Mouse (Mus musculus): ENCODE measurements around the gene Tusc2. TPM values are rescaled to one million over a fixed set of nuclear protein-coding genes. Genes with fewer than 3 reads are reported as not detected.

The Tusc2 gene
- polyA plus RNA-seq, 1 experiment from 2014 or later: 60.2 TPM

DNA sequence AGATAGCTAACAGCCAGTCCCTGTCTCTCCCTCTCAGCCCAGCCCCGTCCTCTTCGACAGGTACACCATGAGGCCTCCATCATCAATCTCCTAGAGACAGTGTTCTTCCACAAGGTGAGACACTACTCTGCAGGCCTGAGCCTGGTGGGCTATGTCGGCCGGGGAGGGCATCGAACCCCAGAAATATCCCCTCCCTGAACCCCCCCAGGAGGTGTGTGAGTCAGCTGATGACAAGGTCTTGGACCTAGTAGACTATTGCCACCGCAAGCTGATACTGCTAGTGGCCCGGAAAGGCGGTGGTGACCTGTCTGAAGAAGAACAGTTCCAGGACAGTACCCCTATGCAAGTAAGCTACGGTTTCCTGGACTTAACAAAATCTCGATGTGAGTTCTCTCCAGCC lies 14.2 kb upstream of the Tusc2 start:
- H3K4me3 ChIP-seq (ENCODE audit: low read depth, low read length): no peak overlapping the region
- no peak for DNase-seq (ENCODE audit: low spot score)
- H3K9me3 ChIP-seq (ENCODE audit: control insufficient read depth, low read length): no peaks in the 10 kb centered on the region
- H3K9ac ChIP-seq (ENCODE audit: low read length): no peak overlapping the region
- H3K4me2 ChIP-seq (ENCODE audit: low read depth, severe bottlenecking): no peak overlapping the region
- no peak for ATAC-seq (ENCODE audit: insufficient number of reproducible peaks, low FRiP score, low TSS enrichment, low read depth)
- H3K4me1 ChIP-seq (ENCODE audit: control insufficient read depth, insufficient read depth, low read length): peaks cover 45% of the 10 kb centered on the region
- H3K36me3 ChIP-seq (ENCODE audit: control insufficient read depth, insufficient read depth, low read length): peaks cover 5% of the 10 kb centered on the region; the same call in 1 of the 2 replicates
- no peaks in the 10 kb centered on the region for H3K27me3 ChIP-seq (ENCODE audit: control insufficient read depth, insufficient read depth, low read length)
- 89% methylated on average over 10 of the region's 10 CpGs for WGBS
- H3K27ac ChIP-seq (replicated peaks; ENCODE audit: low read depth, low read length): no peak overlapping the region

DNA sequence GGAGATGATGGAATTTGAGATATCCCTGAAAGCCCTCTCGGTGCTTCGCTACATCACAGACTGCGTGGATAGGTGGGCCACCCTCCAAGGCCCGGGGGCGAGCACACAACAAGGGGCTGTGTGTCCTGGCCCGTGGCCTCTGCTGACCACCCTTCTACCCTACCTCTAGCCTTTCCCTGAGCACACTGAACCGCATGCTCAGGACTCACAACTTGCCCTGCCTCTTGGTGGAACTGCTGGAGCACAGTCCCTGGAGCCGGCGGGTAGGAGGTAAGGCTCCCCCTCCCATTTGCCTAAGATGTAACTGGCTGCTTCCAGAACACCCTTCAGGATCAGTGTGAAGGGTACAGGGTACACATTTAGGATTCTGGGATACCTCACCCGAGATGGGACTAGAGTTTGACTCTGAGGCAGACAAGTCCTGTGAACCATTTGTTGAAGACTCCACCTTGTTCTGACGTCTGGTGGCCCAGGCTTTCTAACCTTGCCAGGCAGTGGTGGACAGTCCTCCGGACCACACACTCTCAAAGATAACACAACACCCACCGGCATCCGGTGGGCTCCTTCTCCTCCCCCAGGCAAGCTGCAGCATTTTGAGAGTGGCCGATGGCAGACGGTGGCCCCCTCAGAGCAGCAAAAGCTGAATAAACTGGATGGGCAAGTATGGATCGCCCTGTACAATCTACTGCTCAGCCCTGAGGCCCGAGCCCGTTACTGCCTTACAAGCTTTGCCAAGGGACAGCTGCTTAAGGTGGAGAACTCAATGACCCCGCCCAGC lies 13.6 kb upstream of the Tusc2 start:
- Histone ChIP-seq H3K4me1 (ENCODE audit: control insufficient read depth, insufficient read depth, low read length) (peaks cover 45% of the 10 kb centered on the region), H3K4me3 (ENCODE audit: low read depth, low read length) (no peak overlapping the region), H3K27me3 (ENCODE audit: control insufficient read depth, insufficient read depth, low read length) (no peaks in the 10 kb centered on the region), H3K9ac (ENCODE audit: low read length) (no peak overlapping the region), H3K4me2 (ENCODE audit: low read depth, severe bottlenecking) (no peak overlapping the region; the same call in 1 of the 2 replicates), H3K9me3 (ENCODE audit: control insufficient read depth, low read length) (no peaks in the 10 kb centered on the region), H3K36me3 (ENCODE audit: control insufficient read depth, insufficient read depth, low read length) (peaks cover 2% of the 10 kb centered on the region; the same call in 1 of the 2 replicates), H3K27ac (replicated peaks; ENCODE audit: low read depth, low read length) (no peak overlapping the region)
- WGBS: 78% methylated on average over 20 of the region's 20 CpGs
- DNase-seq (ENCODE audit: low spot score) (no peak), ATAC-seq (ENCODE audit: insufficient number of reproducible peaks, low FRiP score, low TSS enrichment, low read depth) (no peak)

DNA sequence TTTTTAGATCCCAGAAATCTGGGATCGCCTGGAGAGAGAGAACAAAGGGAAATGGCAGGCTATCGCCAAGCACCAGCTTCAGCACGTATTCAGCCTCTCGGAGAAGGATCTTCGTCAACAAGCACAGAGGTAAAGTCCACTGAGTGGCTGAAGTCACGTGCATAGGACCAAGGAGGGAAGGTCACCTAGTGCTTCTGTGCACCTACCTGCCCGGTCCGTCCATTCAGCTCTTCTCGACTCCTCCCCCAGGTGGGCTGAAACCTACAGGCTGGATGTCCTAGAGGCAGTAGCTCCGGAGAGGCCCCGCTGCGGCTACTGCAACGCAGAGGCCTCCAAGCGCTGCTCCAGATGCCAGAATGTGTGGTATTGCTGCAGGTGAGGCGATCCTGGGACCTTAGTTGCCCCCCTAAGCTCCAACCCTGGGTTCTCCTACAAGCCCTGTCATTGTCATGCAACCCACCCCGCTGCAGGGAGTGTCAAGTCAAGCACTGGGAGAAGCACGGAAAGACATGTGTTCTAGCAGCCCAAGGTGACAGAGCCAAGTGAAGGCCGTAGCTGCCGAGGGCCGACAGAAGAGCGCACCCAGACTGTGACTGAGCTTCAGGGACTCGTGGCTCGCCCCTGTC lies 12.5 kb upstream of the Tusc2 start:
- peaks cover 47% of the 10 kb centered on the region for H3K4me1 ChIP-seq (ENCODE audit: control insufficient read depth, insufficient read depth, low read length)
- no peaks in the 10 kb centered on the region for H3K9me3 ChIP-seq (ENCODE audit: control insufficient read depth, low read length)
- DNase-seq (ENCODE audit: low spot score) (no peak), ATAC-seq (ENCODE audit: insufficient number of reproducible peaks, low FRiP score, low TSS enrichment, low read depth) (no peak)
- WGBS: 28% methylated on average over 23 of the region's 23 CpGs
- no peaks in the 10 kb centered on the region for H3K27me3 ChIP-seq (ENCODE audit: control insufficient read depth, insufficient read depth, low read length)
- H3K4me3 ChIP-seq (ENCODE audit: low read depth, low read length): peak overlapping the region; percentile 52
- H3K9ac ChIP-seq (ENCODE audit: low read length): peak overlapping the region; percentile 79; the same call in 1 of the 2 replicates
- H3K4me2 ChIP-seq (ENCODE audit: low read depth, severe bottlenecking): peak overlapping the region; percentile 96
- H3K27ac ChIP-seq (replicated peaks; ENCODE audit: low read depth, low read length): no peak overlapping the region; the same call in 1 of the 2 replicates
- no peaks in the 10 kb centered on the region for H3K36me3 ChIP-seq (ENCODE audit: control insufficient read depth, insufficient read depth, low read length)

DNA sequence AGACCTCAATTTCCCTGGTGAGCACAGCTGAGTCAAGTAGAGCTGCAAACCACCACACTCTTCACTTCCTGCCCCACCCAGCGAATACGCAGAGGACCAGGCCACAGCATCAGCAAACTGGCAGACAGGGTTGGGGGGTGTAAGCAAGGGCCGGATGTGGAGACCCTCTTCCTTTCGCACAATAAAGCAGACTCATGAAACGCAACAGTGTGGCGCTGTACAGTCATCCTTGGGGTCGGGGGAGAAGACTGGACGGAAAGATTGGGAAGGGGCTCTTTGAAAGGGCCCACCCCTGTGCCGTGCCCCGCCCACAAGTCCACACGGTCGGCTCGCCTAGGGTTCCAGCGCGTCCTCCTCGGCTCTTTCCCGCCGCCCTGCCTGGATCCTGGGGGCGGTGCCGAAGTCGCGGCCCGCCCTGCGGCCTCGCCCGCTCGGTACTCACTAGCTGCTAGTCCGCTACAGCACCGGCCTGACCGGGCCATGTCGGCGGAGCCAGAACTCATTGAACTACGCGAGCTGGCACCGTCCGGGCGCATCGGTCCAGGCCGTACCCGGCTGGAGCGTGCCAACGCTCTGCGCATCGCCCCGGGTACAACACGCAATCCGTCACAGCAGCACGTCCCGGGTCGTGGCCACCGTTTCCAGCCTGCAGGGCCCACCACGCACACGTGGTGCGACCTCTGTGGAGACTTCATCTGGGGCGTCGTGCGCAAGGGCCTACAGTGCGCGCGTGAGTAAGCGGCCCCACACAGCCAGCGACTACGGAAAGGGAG lies 11.8 kb upstream of the Tusc2 start, which contains the start of gene Rassf1:
TSS of gene Rassf1 (plus strand) at position 439 of the 773 bp plus-strand sequence.
- peak within 1 kb of the TSS; percentile 79 for H3K9ac ChIP-seq (ENCODE audit: low read length)
- H3K4me3 ChIP-seq (ENCODE audit: low read depth, low read length): peak within 1 kb of the TSS; percentile 52
- no peaks in the 10 kb centered on the region for H3K27me3 ChIP-seq (ENCODE audit: control insufficient read depth, insufficient read depth, low read length)
- H3K36me3 ChIP-seq (ENCODE audit: control insufficient read depth, insufficient read depth, low read length): no peaks in the 10 kb centered on the region
- peak; percentile 14; the same call in 1 of the 2 replicates for ATAC-seq (ENCODE audit: insufficient number of reproducible peaks, low FRiP score, low TSS enrichment, low read depth)
- no peaks in the 10 kb centered on the region for H3K9me3 ChIP-seq (ENCODE audit: control insufficient read depth, low read length)
- peak within 1 kb of the TSS; percentile 47 for H3K27ac ChIP-seq (replicated peaks; ENCODE audit: low read depth, low read length)
- under 1% methylated on average over 56 of the region's 63 CpGs for WGBS
- peak; percentile 80 for DNase-seq (ENCODE audit: low spot score)
- H3K4me2 ChIP-seq (ENCODE audit: low read depth, severe bottlenecking): peak within 1 kb of the TSS; percentile 96
- peaks cover 50% of the 10 kb centered on the region for H3K4me1 ChIP-seq (ENCODE audit: control insufficient read depth, insufficient read depth, low read length)

DNA sequence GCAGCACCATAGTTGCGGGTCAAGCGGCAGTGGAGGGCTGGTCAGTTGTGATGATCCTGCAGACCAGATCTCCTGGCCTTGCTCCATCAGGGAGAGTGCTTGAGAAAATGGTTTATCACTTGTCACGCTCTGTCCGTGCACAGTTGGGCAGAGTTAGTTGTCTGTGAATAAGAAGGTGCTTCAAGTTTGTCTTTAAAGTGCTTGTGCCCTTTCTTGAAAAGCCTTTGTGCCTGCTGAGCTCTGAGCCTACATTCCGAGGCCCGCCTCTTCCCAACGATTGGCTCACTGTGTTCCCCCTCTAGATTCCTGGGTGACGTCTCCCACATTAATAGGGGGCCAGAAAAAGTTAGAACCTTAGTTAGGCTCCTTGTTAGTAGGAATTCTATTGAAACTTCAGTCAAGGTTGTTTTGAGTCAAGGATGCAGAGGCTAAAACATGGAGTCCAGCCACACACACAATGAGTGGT lies 11.1 kb upstream of the Tusc2 start:
- H3K27ac ChIP-seq (replicated peaks; ENCODE audit: low read depth, low read length): peak overlapping the region; percentile 47
- no peak for DNase-seq (ENCODE audit: low spot score)
- 6% methylated on average over 8 of the region's 8 CpGs for WGBS
- H3K4me3 ChIP-seq (ENCODE audit: low read depth, low read length): peak overlapping the region; percentile 52
- ATAC-seq (ENCODE audit: insufficient number of reproducible peaks, low FRiP score, low TSS enrichment, low read depth): no peak
- peak overlapping the region; percentile 96 for H3K4me2 ChIP-seq (ENCODE audit: low read depth, severe bottlenecking)
- H3K9ac ChIP-seq (ENCODE audit: low read length): peak overlapping the region; percentile 79
- peaks cover 49% of the 10 kb centered on the region for H3K4me1 ChIP-seq (ENCODE audit: control insufficient read depth, insufficient read depth, low read length)
- no peaks in the 10 kb centered on the region for H3K27me3 ChIP-seq (ENCODE audit: control insufficient read depth, insufficient read depth, low read length)
- no peaks in the 10 kb centered on the region for H3K9me3 ChIP-seq (ENCODE audit: control insufficient read depth, low read length)
- H3K36me3 ChIP-seq (ENCODE audit: control insufficient read depth, insufficient read depth, low read length): no peaks in the 10 kb centered on the region; the same call in 1 of the 2 replicates

DNA sequence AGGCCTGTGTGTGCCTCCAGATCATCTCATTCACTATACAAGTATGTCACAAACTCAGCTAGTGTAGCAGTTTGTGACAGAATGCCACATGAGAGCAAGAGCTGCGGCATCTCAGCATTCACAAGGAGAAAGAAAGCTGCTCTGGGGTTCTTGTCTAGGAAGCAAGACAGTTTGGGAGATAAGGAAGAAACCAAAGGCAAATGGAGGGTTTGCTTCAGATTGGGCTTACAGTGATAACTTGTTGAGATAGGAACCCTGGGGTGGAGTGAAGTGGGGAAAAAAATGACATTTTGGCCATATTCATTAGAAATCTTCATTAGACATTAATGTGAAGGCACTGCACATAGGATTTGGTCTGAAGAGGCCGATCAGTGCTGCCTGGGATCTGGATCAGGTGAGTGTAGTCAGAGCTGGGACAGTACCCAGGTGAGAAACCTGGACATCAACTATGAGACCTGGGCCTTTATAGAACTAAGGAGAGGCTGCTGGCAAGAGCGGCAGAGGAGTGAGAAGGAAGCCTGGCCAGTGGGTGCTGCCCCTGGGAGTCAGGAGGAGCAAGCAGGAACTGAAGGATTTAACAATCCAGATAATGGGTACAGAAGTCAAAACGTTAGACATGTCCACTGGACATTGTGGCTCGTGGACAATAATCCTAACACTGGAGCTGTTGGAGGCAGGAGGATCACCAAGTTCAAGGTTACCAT lies 10.2 kb upstream of the Tusc2 start:
- H3K27ac ChIP-seq (replicated peaks; ENCODE audit: low read depth, low read length): no peak overlapping the region; the same call in none of the 2 replicates
- DNase-seq (ENCODE audit: low spot score) (no peak), ATAC-seq (ENCODE audit: insufficient number of reproducible peaks, low FRiP score, low TSS enrichment, low read depth) (no peak)
- no peaks in the 10 kb centered on the region for H3K9me3 ChIP-seq (ENCODE audit: control insufficient read depth, low read length)
- H3K4me2 ChIP-seq (ENCODE audit: low read depth, severe bottlenecking): peak overlapping the region; percentile 96
- H3K4me3 ChIP-seq (ENCODE audit: low read depth, low read length): no peak overlapping the region
- H3K27me3 ChIP-seq (ENCODE audit: control insufficient read depth, insufficient read depth, low read length): no peaks in the 10 kb centered on the region
- no peak overlapping the region; the same call in 1 of the 2 replicates for H3K9ac ChIP-seq (ENCODE audit: low read length)
- H3K4me1 ChIP-seq (ENCODE audit: control insufficient read depth, insufficient read depth, low read length): peaks cover 45% of the 10 kb centered on the region
- H3K36me3 ChIP-seq (ENCODE audit: control insufficient read depth, insufficient read depth, low read length): peaks cover 7% of the 10 kb centered on the region; the same call in 1 of the 2 replicates
- WGBS: 76% methylated on average over 5 of the region's 5 CpGs

DNA sequence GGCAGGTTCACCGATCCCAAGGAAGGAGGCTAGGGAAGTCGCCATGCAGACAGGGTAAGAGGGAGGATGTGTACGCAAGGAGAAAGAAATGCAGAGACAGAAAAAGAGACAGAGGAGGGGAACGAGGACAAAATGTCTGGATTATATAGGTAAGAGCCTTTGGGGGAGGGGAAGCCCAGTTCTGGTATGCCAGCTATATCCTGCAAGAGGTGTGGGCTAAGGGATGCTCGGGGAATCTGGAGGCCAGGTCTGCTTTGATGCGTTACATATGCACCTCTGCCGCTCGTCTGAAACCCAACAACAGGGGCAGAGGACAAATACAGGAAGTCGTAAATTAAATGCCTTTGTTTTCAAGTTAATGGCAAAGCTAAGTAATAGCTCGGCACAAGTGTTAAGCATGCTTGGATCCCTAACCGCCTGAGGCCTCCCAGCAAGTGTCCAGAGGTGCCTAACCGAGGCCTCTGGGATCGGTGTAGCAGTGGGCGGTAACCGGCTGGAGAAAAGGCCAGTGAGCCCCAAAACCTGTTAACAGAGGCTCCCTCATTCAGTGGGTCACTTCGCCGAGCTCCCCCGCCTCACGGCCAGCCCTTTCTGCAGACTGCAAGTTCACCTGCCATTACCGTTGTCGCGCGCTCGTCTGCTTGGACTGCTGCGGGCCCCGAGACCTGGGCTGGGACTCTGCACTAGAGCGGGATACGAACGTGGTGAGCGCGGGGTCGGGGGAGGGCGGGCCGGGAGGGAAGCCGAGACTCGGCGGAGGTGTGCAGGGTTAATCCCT lies 9.3 kb upstream of the Tusc2 start:
- peaks cover 45% of the 10 kb centered on the region for H3K4me1 ChIP-seq (ENCODE audit: control insufficient read depth, insufficient read depth, low read length)
- peak; percentile 49 for ATAC-seq (ENCODE audit: insufficient number of reproducible peaks, low FRiP score, low TSS enrichment, low read depth)
- H3K4me3 ChIP-seq (ENCODE audit: low read depth, low read length): peak overlapping the region; percentile 78
- no peaks in the 10 kb centered on the region for H3K9me3 ChIP-seq (ENCODE audit: control insufficient read depth, low read length)
- peaks cover 13% of the 10 kb centered on the region for H3K36me3 ChIP-seq (ENCODE audit: control insufficient read depth, insufficient read depth, low read length)
- DNase-seq (ENCODE audit: low spot score): no peak
- WGBS: 4% methylated on average over 37 of the region's 37 CpGs
- H3K9ac ChIP-seq (ENCODE audit: low read length): peak overlapping the region; percentile 49
- no peaks in the 10 kb centered on the region for H3K27me3 ChIP-seq (ENCODE audit: control insufficient read depth, insufficient read depth, low read length)
- peak overlapping the region; percentile 84 for H3K4me2 ChIP-seq (ENCODE audit: low read depth, severe bottlenecking)
- H3K27ac ChIP-seq (replicated peaks; ENCODE audit: low read depth, low read length): peak overlapping the region; percentile 87
